Mouse (Mus musculus): ENCODE results near the gene Mcm2.

Gene Mcm2

DNA sequence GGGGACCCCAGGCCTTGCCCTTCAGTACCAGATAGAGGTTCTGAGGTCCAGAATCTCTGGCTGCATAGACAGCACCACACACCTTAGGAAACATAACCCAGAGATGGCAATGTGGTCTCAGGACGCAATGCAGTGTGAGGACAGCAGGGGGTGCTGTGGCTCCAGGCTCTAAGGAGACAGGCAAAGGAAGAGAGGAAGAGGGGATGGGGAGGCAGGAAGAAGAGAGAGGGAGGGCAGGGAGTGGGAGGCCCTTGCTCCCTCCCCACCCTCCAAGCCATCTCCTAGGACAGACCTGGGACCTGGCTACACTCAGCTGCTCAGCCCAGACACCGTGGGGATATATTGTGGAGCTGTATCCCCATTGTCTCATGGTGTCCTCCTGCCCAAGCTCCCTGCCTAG lies 29.0 kb upstream of the Mcm2 start:
- no peak for DNase-seq (ENCODE audit: extremely low spot score, low read depth, low spot score)

DNA sequence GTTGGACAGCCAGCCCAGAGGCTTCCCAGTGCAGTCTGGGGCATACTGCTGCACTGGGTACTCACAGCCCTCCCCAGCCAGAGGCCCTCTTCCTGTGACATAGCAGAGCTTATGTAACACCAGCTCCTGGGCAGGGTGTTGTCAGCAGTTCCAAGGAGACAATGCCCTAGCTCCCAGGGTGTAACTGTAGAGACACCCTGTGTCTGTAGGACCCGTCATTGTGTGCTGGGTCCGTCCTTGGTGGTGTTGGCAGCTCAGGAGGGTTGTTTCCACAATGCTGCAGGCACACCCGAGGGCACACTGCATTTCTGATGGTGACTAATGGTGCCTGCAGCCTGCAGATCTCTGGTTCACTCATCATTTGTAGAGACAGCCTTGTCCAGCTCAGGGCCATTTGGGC lies 28.3 kb upstream of the Mcm2 start:
- no peak for DNase-seq (ENCODE audit: extremely low spot score, low read depth, low spot score)

DNA sequence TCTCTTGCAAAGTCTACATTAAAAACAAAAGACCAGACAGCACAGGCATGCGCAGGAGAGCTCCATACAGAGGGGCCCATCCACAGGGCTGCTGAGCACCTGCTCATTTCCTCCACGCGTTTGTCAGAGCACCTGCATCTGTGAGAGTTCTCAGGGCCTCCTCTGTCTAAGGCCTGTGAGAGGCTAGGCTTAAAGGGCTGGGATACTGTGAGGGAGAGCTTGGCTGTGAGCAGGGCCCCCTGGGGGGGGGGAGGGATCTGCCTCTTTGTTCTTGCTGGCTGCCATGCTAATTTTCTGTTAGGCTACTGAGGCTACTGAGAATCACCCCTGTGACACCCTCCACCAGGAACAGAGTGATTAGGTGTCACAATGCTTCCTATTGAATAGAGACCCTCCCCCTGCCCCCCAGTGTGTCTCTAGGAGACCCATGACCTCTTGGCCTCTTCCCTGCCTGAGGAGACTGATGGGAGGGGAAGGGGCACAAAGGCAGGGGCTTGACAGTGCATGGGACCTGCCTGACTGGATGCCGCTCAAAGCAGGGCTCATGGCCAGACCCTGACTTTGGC lies 27.1 kb upstream of the Mcm2 start:
- no peak for DNase-seq (ENCODE audit: extremely low spot score, low read depth, low spot score)

DNA sequence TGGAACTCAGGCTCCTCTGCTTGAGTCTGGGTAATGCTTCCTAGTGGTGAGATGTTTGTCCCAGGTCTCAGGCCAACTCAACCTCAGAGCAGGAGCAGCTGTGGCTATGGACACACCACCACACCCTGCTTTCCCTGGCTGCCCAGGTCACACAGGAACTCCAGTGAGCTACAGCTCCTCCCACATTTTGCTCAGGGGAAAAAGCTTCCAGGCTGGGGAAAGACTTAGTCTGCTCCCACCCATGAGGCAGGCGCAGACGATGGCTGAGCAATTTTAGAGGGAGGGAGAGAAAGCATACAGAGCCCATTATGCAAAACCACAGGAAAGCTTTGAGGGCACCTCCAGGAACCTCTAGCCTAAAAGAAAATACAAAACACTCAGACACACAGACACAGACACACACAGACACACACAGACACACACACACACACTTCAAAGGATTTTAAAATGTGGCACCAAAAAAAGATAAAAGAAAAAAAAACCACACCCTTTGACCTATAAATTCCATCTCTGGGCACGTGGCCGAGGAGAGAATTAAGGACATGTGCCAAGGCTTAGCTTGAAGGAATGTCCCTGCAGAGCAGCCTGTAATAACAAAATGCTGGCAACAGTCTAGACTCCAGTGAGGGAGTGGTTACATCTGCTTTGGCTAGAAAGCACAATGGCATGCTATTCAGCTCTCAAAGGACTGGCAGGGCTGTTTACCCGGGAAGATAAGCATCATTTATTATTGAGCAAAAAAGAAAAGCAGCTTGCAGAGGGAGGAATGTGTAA lies 26.1 kb upstream of the Mcm2 start:
- DNase-seq (ENCODE audit: extremely low spot score, low read depth, low spot score) = no peak

DNA sequence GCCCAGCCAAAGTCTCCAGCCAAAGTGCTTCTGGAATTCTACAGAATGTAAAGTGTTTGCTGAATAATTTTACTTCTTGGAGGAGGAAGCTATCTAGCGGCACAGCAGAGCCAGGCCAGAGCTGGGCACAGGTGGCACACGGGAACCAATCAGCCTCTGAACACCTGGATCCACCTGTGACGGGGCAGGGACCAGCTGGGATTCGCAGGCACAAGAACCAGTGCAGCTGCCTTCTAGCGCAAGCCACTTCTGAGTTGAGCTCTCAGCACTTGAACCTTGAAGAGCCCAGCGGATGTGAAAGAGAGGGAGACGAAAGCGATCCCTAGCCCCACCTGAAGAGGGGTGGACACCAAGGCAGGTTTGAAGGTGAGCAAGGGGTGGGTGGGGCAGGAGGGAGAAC lies 20.2 kb upstream of the Mcm2 start:
- DNase-seq (ENCODE audit: extremely low spot score, low read depth, low spot score) = no peak

DNA sequence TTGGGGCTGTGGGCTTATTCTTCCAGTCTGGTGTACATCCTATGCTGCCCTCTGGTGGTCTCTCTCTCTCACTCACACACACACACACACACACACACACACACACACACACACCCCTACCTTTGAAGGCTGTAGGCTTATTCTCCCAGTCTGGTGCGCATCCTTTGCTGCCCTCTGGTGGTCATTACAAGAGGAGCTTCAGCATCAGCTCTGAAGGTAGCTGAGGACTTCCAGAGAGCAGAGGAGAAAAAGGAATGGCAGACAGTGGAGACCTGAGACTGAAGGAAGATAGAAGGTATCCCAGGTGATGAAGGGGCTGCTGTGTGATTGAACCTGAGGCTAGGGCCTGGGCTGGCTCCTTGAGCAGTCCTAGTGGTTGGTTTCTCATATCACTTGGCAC lies 17.6 kb upstream of the Mcm2 start:
- no peak for DNase-seq (ENCODE audit: extremely low spot score, low read depth, low spot score)

DNA sequence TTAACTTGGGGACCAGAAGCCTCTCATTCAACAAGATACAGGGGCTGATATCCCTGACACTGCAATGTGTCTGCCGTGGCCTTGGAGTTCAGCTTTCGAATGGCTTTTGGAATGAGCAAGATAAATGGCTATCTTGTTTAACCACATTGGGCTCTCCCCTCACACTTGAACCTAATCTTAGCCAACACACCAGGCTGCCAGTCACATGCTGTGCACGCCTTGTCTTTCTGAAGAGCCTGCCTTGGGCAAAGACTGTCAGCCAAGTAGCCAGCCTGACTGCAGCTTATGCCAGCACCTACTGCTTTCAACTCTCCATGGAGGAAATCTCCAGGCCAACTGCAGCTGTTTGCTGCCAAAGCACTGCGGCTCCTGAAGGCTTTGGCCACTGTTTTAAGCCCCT lies 16.9 kb upstream of the Mcm2 start:
- no peak for DNase-seq (ENCODE audit: extremely low spot score, low read depth, low spot score)

DNA sequence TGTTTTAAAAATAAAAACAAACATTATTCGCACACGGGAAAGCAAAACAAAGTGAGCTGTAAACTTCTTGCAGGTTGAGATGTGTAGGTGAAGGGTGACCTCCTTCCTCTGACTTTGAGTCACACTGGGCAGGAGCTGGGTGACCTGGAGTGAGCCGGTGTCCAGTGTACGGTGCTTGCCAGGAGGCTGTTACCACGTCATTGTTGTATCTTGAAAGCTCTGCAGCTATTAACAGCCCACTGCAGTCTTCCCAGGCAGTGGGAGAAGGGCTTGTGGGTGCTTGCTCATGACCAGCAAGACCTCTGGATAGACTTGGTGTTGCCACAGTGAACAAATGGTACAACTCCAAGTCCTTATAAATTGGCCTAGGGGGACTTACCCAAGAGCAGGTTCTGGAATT lies 16.2 kb upstream of the Mcm2 start:
- DNase-seq (ENCODE audit: extremely low spot score, low read depth, low spot score) = no peak

DNA sequence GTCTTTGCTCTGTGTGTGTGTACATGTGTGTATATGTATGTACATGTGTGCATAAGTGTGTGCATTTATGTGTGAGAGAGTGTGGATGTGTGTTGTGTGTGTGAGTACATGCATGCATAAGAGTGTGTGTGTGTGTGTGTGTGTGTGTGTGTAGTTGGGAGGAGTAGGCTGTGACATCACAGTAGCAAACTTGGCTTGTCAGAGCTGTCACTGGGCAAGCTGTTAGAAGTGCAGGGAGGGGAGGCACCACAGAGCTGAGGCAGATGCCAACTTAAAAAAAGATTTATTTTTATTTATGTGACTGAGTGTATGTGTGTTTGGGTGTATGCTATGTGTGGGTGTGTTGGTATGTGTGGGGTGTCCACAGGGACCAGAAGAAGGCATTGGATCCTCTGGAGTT lies 14.9 kb upstream of the Mcm2 start:
- DNase-seq (ENCODE audit: extremely low spot score, low read depth, low spot score) = no peak

DNA sequence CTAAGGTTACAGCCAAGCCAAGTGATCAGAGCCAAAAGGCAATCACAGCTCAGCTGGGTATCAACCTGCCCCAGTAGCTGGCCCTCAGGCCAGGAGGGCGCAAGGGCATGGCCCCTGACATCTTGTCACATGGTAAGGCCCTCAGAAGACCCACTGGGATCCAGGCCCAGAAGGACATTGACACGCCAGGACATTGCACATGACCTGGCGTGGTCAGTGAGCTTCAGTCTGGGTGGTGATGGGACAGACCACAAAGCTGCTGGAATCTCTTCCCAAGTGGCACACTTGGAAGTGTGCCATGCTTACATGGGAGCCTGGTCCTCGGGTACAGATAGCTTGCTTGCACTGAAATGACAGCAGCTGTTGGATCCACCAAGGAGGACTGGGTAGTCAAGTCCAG lies 14.4 kb upstream of the Mcm2 start:
- DNase-seq (ENCODE audit: extremely low spot score, low read depth, low spot score) = no peak

DNA sequence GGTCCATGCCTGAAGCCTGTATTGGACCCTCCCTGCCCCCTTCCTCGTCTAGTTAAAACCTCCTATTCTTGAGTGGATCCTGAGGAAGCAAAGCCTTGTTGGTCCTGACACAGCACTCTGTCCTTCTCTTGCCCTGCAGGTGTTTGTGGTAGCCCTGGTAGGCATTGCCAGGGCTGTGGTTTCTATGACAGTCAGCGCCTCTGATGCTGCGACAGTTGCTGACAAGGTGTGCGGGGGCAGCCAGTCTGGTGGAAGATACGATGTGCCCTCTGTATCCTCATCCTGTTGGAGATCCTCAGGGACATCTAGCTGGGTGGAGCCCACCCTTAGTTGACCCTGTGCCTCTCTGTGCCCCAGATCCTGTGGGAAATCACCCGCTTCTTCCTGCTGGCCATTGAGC lies 10.6 kb upstream of the Mcm2 start:
- no peak for DNase-seq (ENCODE audit: extremely low spot score, low read depth, low spot score)

DNA sequence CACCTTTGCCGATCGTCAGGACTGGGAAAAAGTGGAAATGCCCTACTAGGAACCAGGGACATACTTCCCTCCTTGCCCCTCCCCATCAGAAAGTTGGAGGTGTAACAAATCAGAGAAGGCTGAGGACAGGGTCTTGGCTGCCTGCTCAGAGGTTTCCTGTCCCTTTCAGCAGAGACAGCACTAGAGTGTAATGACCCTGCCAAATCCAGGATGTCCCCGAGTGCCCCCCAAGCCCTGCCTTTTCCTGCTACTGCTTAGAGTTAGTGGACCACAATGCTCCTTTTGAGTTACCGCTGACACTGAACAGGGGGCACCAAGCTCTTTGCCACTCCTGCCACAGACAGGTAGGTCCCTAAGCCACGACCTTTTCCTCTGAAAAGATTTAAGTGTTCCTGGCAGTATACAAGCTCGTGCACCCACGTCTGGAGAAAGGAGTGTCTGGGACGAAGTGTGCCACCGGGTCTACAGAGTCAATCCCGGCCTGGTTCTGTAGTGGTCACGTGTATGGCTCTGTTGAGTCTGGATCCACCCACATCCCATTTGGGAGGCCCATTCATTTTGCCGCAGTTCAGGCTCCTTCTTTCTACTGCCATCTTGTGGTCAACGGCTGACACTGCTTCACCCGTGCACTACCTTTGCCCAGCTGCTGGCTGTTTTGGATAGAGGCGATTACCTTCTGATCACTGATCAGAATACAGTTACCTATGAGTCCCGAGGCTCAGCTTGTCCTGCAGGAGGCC lies 8.0 kb upstream of the Mcm2 start:
- no peak for DNase-seq (ENCODE audit: extremely low spot score, low read depth, low spot score)

DNA sequence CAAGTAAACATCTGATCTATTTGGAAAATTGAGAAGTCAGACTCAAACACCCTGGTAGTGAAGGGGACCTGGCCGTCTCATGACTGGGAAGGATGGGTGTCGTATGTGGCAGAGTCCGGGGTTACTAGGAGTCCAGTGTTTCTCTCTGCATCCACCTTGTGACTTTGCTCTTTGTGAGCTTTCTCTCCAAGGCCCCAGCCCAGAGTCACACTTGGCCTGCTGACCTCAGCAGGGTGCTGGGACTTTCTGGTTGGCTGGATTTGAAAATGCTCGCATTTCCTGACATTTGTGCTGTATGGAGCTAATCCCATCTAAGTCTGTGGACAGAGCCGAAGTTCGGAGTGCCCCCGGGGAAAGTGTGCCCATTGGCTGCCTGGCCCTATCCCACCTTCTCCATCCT lies 6.5 kb upstream of the Mcm2 start:
- no peak for DNase-seq (ENCODE audit: extremely low spot score, low read depth, low spot score)

DNA sequence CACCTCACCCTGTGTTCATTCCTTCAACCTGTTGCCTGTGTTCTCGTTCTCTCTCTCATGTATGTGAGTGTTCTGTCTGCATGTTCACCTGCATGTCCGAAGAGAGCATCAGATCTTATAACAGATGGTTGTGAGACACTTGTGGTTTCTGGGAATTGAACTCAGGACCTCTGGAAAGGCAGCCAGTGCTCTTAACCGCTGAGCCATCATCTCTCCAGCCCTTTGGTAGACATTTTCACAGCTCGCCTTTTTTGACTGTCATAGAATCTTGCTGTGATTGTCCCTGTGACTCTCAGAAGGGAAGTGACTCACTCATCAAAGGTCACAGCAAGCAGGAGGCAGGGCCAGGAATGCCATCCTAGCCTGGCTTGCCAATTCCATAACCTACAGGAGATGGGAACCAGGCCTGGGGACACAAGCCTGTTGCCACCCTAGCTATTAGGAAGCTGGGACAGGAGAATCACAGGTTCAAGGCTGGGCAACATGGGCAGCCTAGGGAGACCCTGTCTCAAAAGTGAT lies 5.9 kb upstream of the Mcm2 start:
- no peak for DNase-seq (ENCODE audit: extremely low spot score, low read depth, low spot score)

DNA sequence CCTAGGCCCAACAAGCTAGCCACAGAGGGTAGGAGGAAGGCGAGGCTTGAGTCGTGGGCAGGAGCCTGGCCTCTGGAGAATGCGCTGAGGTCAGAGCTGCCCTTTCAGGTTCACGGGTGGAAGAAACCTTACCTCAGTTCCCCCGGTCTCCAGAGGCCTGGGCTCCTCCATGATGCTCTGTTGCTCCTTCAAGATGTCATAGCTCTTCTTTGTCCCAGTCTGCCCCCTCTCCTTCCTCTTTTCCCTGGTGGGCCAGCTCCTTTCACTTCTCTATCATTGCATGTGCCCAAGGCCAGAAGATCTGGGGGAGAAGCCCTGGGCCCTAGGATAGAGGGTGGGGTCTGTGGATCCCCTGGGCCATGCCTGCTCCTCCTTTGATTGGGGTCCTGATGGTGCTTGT lies 5.1 kb upstream of the Mcm2 start:
- DNase-seq (ENCODE audit: extremely low spot score, low read depth, low spot score) = no peak

DNA sequence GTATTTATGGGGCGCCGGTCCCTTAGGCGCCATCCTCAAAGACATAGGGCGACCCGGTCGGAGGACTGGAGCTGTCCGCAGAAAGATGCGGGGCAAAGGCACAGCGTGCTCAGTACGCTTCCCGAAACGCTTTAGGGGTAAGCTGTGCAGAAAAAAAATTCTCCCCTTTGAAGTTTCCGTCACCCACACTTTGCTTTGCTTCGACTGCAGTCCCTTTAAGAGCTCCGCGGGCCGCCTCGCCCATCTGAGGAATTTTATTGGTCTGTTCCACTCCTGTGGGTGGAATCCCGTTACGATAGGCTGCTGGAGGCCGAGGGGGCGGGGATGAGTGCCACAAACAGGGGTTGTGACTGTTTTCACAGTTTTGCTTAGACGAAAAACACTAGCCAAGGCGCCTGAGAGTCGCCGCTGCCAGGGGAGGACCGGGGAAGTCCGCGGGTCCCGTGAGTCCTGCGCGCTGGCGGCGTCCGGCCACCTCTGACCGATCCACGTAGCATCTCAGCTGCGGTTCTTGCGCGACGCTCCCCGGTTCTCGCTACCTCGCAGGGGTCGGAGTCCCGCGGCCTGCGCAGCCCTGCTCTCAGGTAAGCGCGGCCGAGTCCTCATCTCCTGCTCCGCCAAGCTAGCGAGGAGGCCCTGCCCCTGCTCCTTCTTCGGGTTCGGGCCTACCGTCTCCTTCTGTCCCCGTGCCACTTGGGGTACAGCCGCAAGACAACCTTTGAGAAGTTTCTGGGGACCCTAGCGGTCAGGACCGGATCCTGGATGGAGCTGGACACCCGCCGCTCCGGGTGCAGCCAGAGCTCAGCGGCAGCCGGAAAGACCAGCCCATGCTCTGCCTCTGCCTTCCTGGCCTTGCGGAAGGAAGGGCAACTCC lies 3.6 kb upstream of the Mcm2 start, which contains the start of gene Tpra1:
Gene Tpra1 (plus strand): TSS at position 305 of the 874 bp plus-strand sequence.
- DNase-seq (ENCODE audit: extremely low spot score, low read depth, low spot score) = peak; percentile 82

DNA sequence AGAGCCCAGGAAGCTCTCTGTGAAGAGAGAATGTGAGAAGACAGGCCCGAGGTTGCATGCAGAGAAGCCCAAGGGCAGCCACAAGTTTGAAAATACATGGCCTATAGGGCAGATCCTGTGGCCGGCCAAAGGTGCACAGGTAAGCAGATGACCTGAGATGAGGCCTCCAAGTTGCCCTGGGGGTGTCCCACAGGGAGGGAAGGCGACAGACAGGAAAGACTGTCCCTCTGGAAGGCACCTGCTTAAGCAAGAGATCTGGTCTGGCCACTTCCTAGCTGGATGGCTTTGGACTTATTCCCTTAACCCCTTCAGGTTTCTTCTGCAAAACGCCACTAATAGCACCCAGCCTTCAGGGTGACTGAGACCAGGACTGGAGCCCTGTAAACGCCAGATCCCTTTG lies 2.9 kb upstream of the Mcm2 start:
- no peak for DNase-seq (ENCODE audit: extremely low spot score, low read depth, low spot score)

DNA sequence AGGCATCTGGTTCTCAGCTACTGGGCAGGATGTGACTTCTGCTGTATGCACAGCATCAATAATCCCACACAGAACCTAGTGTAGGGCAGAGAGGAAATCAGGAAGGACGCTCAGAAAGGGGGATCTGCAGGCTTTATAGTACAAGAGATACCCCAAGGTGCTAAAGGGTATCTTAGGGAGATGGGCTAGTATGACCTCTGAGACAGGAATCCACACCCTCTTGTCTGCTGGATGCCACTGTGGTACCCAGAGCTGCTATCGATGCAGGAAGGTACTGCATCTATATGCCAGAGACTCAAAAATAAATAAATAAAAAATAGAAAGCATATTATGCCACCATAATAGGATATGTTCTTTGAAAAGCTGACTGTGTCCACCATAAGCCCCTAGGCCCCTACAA lies 1.0 kb upstream of the Mcm2 start:
- DNase-seq (ENCODE audit: extremely low spot score, low read depth, low spot score) = no peak

DNA sequence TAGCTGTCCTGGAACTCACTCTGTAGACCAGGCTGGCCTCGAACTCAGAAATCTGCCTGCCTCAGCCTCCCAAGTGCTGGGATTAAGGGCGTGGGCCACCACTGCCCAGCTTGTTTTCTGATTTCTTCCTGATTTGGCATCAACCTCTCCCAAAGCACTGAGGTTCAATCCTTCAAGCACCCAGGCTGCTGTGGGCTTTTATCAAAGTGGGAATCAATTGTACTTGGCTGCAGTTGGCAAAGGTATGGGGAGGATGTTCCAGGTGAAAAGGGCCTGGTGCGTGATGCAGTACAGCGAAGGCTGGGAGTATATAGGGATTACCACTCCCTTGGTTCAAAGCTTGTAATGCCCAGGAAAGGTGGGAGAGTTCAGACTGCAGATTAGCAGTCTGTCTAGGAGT lies 506 bp upstream of the Mcm2 start:
- no peak for DNase-seq (ENCODE audit: extremely low spot score, low read depth, low spot score)

DNA sequence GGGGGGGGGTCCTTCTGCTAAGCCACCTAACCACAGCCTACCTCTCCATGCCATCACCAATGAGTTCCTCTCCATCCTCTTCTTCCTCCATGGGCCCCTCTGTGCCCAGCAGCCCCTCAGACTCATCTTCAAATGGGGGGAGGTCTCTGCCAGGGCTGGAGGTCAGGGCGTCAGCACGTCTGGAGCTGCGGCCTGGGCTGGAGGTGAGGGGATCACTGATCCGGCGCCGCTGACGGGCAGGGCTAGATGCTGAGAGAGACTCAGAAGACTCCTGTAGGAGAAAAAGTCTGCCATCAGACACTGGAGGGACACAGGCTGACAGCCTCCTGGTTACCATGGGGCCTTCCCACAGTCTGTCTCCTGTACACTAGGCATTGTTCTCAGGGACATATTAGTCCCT lies 1.3 kb downstream of the Mcm2 start:
- DNase-seq (ENCODE audit: extremely low spot score, low read depth, low spot score) = no peak

DNA sequence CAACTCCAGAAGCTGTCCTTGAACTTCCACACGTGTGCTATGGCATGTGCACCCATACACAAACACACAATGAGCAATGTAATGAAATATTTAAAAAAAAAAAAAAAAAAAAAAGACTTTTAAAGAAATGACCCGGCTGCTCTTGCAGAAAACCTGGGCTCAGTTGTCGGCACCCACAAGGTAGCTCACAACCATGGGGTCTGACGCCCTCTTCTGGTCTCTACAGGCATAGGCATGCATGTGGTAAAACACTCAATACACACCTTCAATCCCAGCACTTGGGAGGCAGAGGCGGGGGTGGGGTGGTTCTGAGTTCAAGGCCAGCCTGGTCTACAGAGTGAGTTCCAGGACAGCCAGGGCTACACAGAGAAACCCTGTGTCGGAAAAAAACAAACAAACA lies 2.6 kb downstream of the Mcm2 start:
- DNase-seq (ENCODE audit: extremely low spot score, low read depth, low spot score) = no peak

Measured in hindlimb bud, embryonic 11.5 days (tissue).